Mouse (Mus musculus): ENCODE results near the gene Nsun5.

DNA sequence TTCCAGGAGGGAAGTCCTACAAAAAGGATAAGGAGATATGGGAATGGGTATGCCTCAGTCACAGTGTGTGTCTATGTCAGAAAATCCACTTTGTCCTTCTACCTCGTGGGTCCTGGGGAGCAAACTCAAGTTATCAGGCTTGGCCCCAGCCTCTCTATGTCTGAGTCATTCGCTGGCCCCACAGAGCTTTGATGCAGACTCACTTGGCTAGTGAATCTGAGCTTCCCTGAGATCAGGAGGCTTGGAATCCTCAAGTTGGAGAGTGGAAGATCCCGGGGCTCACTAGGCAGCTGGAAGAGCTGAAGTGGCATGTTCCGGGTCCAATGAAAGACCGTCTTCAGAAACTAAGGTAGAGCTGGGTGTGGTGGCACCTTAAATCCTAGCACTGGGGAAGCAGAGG, 39.6 kb upstream of the Nsun5 start:
- no peak for TF ChIP-seq CTCF (IDR thresholded peaks at IDR 0.05; ENCODE audit: extremely low read depth, insufficient read depth, low read length)
- TF ChIP-seq POLR2A (IDR thresholded peaks at IDR 0.05; ENCODE audit: extremely low read depth, insufficient read depth, low read length): no peak
